Mouse (Mus musculus): Measurements from ENCODE around the gene Olfr1105. TPM values are rescaled to one million over a fixed set of nuclear protein-coding genes. Genes with fewer than 3 reads are reported as not detected.

The Olfr1105 gene
- total and polyA plus RNA-seq, 3 experiments, result not detected

- Histone ChIP-seq H3K9me3 (replicated peaks; ENCODE audit: insufficient read depth, low read length) (no peaks in the 10 kb centered on the region), H3K27ac (ENCODE audit: control insufficient read depth, low read depth, low read length) (no peak within 1 kb of the TSS), H3K4me1 (ENCODE audit: control insufficient read depth in 1 of 2, insufficient read depth in 2 of 2, low read length in 2 of 2) (no peaks in the 10 kb centered on the region), H3K36me3 (ENCODE audit: control insufficient read depth in 1 of 2, insufficient read depth in 2 of 2, low read length in 2 of 2) (no peaks in the 10 kb centered on the region), H3K9ac (ENCODE audit: control insufficient read depth, low read depth, low read length, poor library complexity, severe bottlenecking) (no peak within 1 kb of the TSS), H3K27me3 (ENCODE audit: control insufficient read depth in 1 of 2, insufficient read depth in 2 of 2, low read length in 2 of 2) (no peaks in the 10 kb centered on the region), H3K4me3 (ENCODE audit: control insufficient read depth in 1 of 2, insufficient read depth in 1 of 2, low read depth in 2 of 2, low read length in 2 of 2) (no peak within 1 kb of the TSS), H3K79me2 (ENCODE audit: control insufficient read depth, insufficient read depth, low read length, poor library complexity) (no peaks in the 10 kb centered on the region)
- DNase-seq (ENCODE audit: low read depth, low spot score), result no peak
- TF ChIP-seq SMC3 (IDR thresholded peaks at IDR 0.05; ENCODE audit: low read depth, low read length) (no peak), POLR2AphosphoS5 (IDR thresholded peaks at IDR 0.05; ENCODE audit: borderline replicate concordance, low read depth, low read length) (no peak), BHLHE40 (IDR thresholded peaks at IDR 0.05; ENCODE audit: borderline replicate concordance, low read depth, low read length) (no peak)
Observed at GRCm38 (mm10) chr2:87052173-87052572, 15.8 kb upstream of the Olfr1105 start, which contains the start of gene Olfr1106. TSS of gene Olfr1106 (minus strand) at chr2:87052273.

- no peak for DNase-seq (ENCODE audit: low read depth, low spot score)
- H3K36me3 ChIP-seq (ENCODE audit: control insufficient read depth in 1 of 2, insufficient read depth in 2 of 2, low read length in 2 of 2), result no peaks in the 10 kb centered on the region
- no peaks in the 10 kb centered on the region for H3K27me3 ChIP-seq (ENCODE audit: control insufficient read depth in 1 of 2, insufficient read depth in 2 of 2, low read length in 2 of 2)
- H3K27ac ChIP-seq (ENCODE audit: control insufficient read depth, low read depth, low read length), result no peak within 1 kb of the TSS
- H3K4me1 ChIP-seq (ENCODE audit: control insufficient read depth in 1 of 2, insufficient read depth in 2 of 2, low read length in 2 of 2), result no peaks in the 10 kb centered on the region
- no peak within 1 kb of the TSS for H3K4me3 ChIP-seq (ENCODE audit: control insufficient read depth in 1 of 2, insufficient read depth in 1 of 2, low read depth in 2 of 2, low read length in 2 of 2)
- H3K79me2 ChIP-seq (ENCODE audit: control insufficient read depth, insufficient read depth, low read length, poor library complexity), result no peaks in the 10 kb centered on the region
- no peaks in the 10 kb centered on the region for H3K9me3 ChIP-seq (replicated peaks; ENCODE audit: insufficient read depth, low read length)
- H3K9ac ChIP-seq (ENCODE audit: control insufficient read depth, low read depth, low read length, poor library complexity, severe bottlenecking), result no peak within 1 kb of the TSS
- TF ChIP-seq POLR2AphosphoS5 (IDR thresholded peaks at IDR 0.05; ENCODE audit: borderline replicate concordance, low read depth, low read length), result no peak
- no peak for TF ChIP-seq SIN3A (IDR thresholded peaks at IDR 0.05; ENCODE audit: low read length)
- TF ChIP-seq RAD21 (IDR thresholded peaks at IDR 0.05; ENCODE audit: low read depth, low read length), result no peak
- no peak for TF ChIP-seq BHLHE40 (IDR thresholded peaks at IDR 0.05; ENCODE audit: borderline replicate concordance, low read depth, low read length)
- TF ChIP-seq E2F4 (IDR thresholded peaks at IDR 0.05; ENCODE audit: borderline replicate concordance, low read depth, low read length), result no peak
- no peak for TF ChIP-seq MYB (IDR thresholded peaks at IDR 0.05; ENCODE audit: low read depth, low read length)
- no peak for TF ChIP-seq CHD1 (IDR thresholded peaks at IDR 0.05; ENCODE audit: low read depth, low read length)
- no peak for TF ChIP-seq TCF12 (IDR thresholded peaks at IDR 0.05; ENCODE audit: low read depth, low read length)
- no peak for TF ChIP-seq UBTF (IDR thresholded peaks at IDR 0.05; ENCODE audit: borderline replicate concordance, insufficient read depth, low read depth, low read length)
- no peak for TF ChIP-seq CHD2 (IDR thresholded peaks at IDR 0.05; ENCODE audit: low read length)
- TF ChIP-seq EP300 (IDR thresholded peaks at IDR 0.05; ENCODE audit: low read depth in 1 of 2, low read length in 2 of 2), result no peak
- no peak for TF ChIP-seq ZKSCAN1 (IDR thresholded peaks at IDR 0.05; ENCODE audit: low read depth, low read length)
- TF ChIP-seq TBP (IDR thresholded peaks at IDR 0.05; ENCODE audit: low read depth, low read length), result no peak
- TF ChIP-seq TAL1 (IDR thresholded peaks at IDR 0.05; ENCODE audit: low read length), result no peak
Observed at GRCm38 (mm10) chr2:87026980-87027379, 9.4 kb downstream of the Olfr1105 start, which contains the start of gene Olfr1104. TSS of gene Olfr1104 (minus strand) at chr2:87027080.

GRCm38 (mm10) chr2:86998098-86998497 lies 38.2 kb downstream of the Olfr1105 start, which contains the start of gene Olfr1102:
TSS of gene Olfr1102 (plus strand) at chr2:86998398.
- no peak within 1 kb of the TSS for H3K27ac ChIP-seq (ENCODE audit: control insufficient read depth, low read depth, low read length)
- no peaks in the 10 kb centered on the region for H3K9me3 ChIP-seq (replicated peaks; ENCODE audit: insufficient read depth, low read length)
- no peaks in the 10 kb centered on the region for H3K79me2 ChIP-seq (ENCODE audit: control insufficient read depth, insufficient read depth, low read length, poor library complexity)
- no peaks in the 10 kb centered on the region for H3K4me1 ChIP-seq (ENCODE audit: control insufficient read depth in 1 of 2, insufficient read depth in 2 of 2, low read length in 2 of 2)
- no peak within 1 kb of the TSS for H3K9ac ChIP-seq (ENCODE audit: control insufficient read depth, low read depth, low read length, poor library complexity, severe bottlenecking)
- no peak for DNase-seq (ENCODE audit: low read depth, low spot score)
- no peak for TF ChIP-seq MAZ (IDR thresholded peaks at IDR 0.05; ENCODE audit: low read depth, low read length)
- no peak for TF ChIP-seq RAD21 (IDR thresholded peaks at IDR 0.05; ENCODE audit: low read depth, low read length)
- TF ChIP-seq POLR2AphosphoS5 (IDR thresholded peaks at IDR 0.05; ENCODE audit: borderline replicate concordance, low read depth, low read length), result no peak
- TF ChIP-seq USF2 (IDR thresholded peaks at IDR 0.05; ENCODE audit: borderline replicate concordance in 1 of 2, insufficient read depth in 1 of 2, low read depth in 1 of 2, low read length in 2 of 2), result no peak
- TF ChIP-seq SMC3 (IDR thresholded peaks at IDR 0.05; ENCODE audit: low read depth, low read length), result no peak
- no peak for TF ChIP-seq CTCF (IDR thresholded peaks at IDR 0.05 in 2 of 3, conservative IDR thresholded peaks at IDR 0.05 in 1 of 3; ENCODE audit: control insufficient read depth in 1 of 3, insufficient read depth in 1 of 3, low read depth in 2 of 3, low read length in 3 of 3, poor library complexity in 1 of 3, severe bottlenecking in 1 of 3)
- TF ChIP-seq CHD2 (IDR thresholded peaks at IDR 0.05; ENCODE audit: low read length), result no peak
- no peak for TF ChIP-seq ZMIZ1 (IDR thresholded peaks at IDR 0.05; ENCODE audit: low read depth, low read length)
- no peak for TF ChIP-seq ELF1 (IDR thresholded peaks at IDR 0.05; ENCODE audit: low read depth, low read length)
- no peak for TF ChIP-seq TBP (IDR thresholded peaks at IDR 0.05; ENCODE audit: low read depth, low read length)
- TF ChIP-seq RCOR1 (IDR thresholded peaks at IDR 0.05; ENCODE audit: low read depth, low read length), result no peak
- no peak for TF ChIP-seq BHLHE40 (IDR thresholded peaks at IDR 0.05; ENCODE audit: borderline replicate concordance, low read depth, low read length)
- TF ChIP-seq NRF1 (IDR thresholded peaks at IDR 0.05; ENCODE audit: insufficient read depth, low read depth, low read length, poor library complexity, severe bottlenecking), result no peak
- no peak for TF ChIP-seq USF1 (IDR thresholded peaks at IDR 0.05; ENCODE audit: low read depth, low read length)
- TF ChIP-seq HCFC1 (IDR thresholded peaks at IDR 0.05; ENCODE audit: low read depth, low read length), result no peak
- H3K27me3 ChIP-seq (ENCODE audit: control insufficient read depth in 1 of 2, insufficient read depth in 2 of 2, low read length in 2 of 2), result no peaks in the 10 kb centered on the region
- no peak within 1 kb of the TSS for H3K4me3 ChIP-seq (ENCODE audit: control insufficient read depth in 1 of 2, insufficient read depth in 1 of 2, low read depth in 2 of 2, low read length in 2 of 2)
- H3K36me3 ChIP-seq (ENCODE audit: control insufficient read depth in 1 of 2, insufficient read depth in 2 of 2, low read length in 2 of 2), result no peaks in the 10 kb centered on the region
